Mouse (Mus musculus) frontal cortex, postnatal 10 days (tissue): ENCODE data around the gene Trmt112.
A peak's percentile ranks its signal among the peaks of the same experiment; 100 is the strongest.

Experiments used
- DNase-seq, 2 experiments: peaks; one replicate each; pipeline ENCODE4 v3.0.0; 2022; ENCODE audit warnings: low spot score in 2 of 2, mixed read lengths in 1 of 2

The Trmt112 gene

GRCm38 (mm10) chr19:6948186-6948585 lies 38.7 kb downstream of the Trmt112 start:
- DNase-seq, result no peak

- no peak for DNase-seq
Observed at GRCm38 (mm10) chr19:6949532-6949931, 40.0 kb downstream of the Trmt112 start.

- DNase-seq, result no peak
Observed at GRCm38 (mm10) chr19:6949951-6950350, 40.5 kb downstream of the Trmt112 start.

- DNase-seq, result peak in 1 of 2 experiments; percentile 44
Observed at GRCm38 (mm10) chr19:6950613-6951153, 41.2 kb downstream of the Trmt112 start.

- peak; percentile 90 to 92 for DNase-seq
Observed at GRCm38 (mm10) chr19:6951381-6951968, 42.0 kb downstream of the Trmt112 start.

- peak; percentile 70 to 83 for DNase-seq
Observed at GRCm38 (mm10) chr19:6951994-6952711, 42.7 kb downstream of the Trmt112 start.

- no peak for DNase-seq
Observed at GRCm38 (mm10) chr19:6952712-6953037, 43.2 kb downstream of the Trmt112 start.

GRCm38 (mm10) chr19:6954046-6954445 lies 44.5 kb downstream of the Trmt112 start:
- no peak for DNase-seq

- no peak for DNase-seq
Observed at GRCm38 (mm10) chr19:6955424-6955823, 45.9 kb downstream of the Trmt112 start.

- no peak for DNase-seq
Observed at GRCm38 (mm10) chr19:6956461-6956860, 47.0 kb downstream of the Trmt112 start.
